Mouse (Mus musculus): Measurements from ENCODE around the gene Tmem205. TPM values are rescaled to one million over a fixed set of nuclear protein-coding genes. Genes with fewer than 3 reads are reported as not detected.

The Tmem205 gene
- polyA plus RNA-seq, 1 experiment from 2014 or later: 35.7 TPM

GRCm38 (mm10) chr9:21960558-21961208, 33.3 kb upstream of the Tmem205 start:
- no peaks in the 10 kb centered on the region for H3K36me3 ChIP-seq (ENCODE audit: control insufficient read depth, insufficient read depth, low read length)
- peaks cover 45% of the 10 kb centered on the region for H3K27me3 ChIP-seq (ENCODE audit: control insufficient read depth, insufficient read depth, low read length)
- no peak for DNase-seq (ENCODE audit: low spot score, missing footprints)
- WGBS: 11% methylated on average over 26 of the region's 26 CpGs
- peaks cover 31% of the 10 kb centered on the region for H3K4me1 ChIP-seq (ENCODE audit: control insufficient read depth, insufficient read depth, low read length)
- no peak overlapping the region for H3K27ac ChIP-seq (ENCODE audit: low read depth, low read length)
- no peak overlapping the region for H3K9ac ChIP-seq (ENCODE audit: low read length)
- no peak for ATAC-seq (ENCODE audit: low FRiP score)
- no peaks in the 10 kb centered on the region for H3K9me3 ChIP-seq (ENCODE audit: control insufficient read depth, low read length)
- peak overlapping the region; percentile 0; the same call in 1 of the 2 replicates for H3K4me2 ChIP-seq
- H3K4me3 ChIP-seq (ENCODE audit: low read depth, low read length): peak overlapping the region; percentile 10; the same call in 1 of the 2 replicates

GRCm38 (mm10) chr9:21960135-21960534, 32.8 kb upstream of the Tmem205 start:
- peaks cover 31% of the 10 kb centered on the region for H3K4me1 ChIP-seq (ENCODE audit: control insufficient read depth, insufficient read depth, low read length)
- peaks cover 45% of the 10 kb centered on the region for H3K27me3 ChIP-seq (ENCODE audit: control insufficient read depth, insufficient read depth, low read length)
- H3K9me3 ChIP-seq (ENCODE audit: control insufficient read depth, low read length): no peaks in the 10 kb centered on the region
- H3K4me2 ChIP-seq: no peak overlapping the region
- no peak overlapping the region for H3K27ac ChIP-seq (ENCODE audit: low read depth, low read length)
- no peak overlapping the region for H3K4me3 ChIP-seq (ENCODE audit: low read depth, low read length)
- no peaks in the 10 kb centered on the region for H3K36me3 ChIP-seq (ENCODE audit: control insufficient read depth, insufficient read depth, low read length)
- H3K9ac ChIP-seq (ENCODE audit: low read length): no peak overlapping the region
- WGBS: 57% methylated on average over 9 of the region's 9 CpGs
- no peak for DNase-seq (ENCODE audit: low spot score, missing footprints)
- no peak for ATAC-seq (ENCODE audit: low FRiP score)

GRCm38 (mm10) chr9:21959244-21959643, 31.9 kb upstream of the Tmem205 start:
- H3K36me3 ChIP-seq (ENCODE audit: control insufficient read depth, insufficient read depth, low read length): no peaks in the 10 kb centered on the region
- DNase-seq (ENCODE audit: low spot score, missing footprints) (no peak), ATAC-seq (ENCODE audit: low FRiP score) (no peak)
- no peak overlapping the region for H3K9ac ChIP-seq (ENCODE audit: low read length)
- H3K9me3 ChIP-seq (ENCODE audit: control insufficient read depth, low read length): no peaks in the 10 kb centered on the region
- H3K4me2 ChIP-seq: no peak overlapping the region
- no peak overlapping the region for H3K4me3 ChIP-seq (ENCODE audit: low read depth, low read length)
- 88% methylated on average over 7 of the region's 7 CpGs for whole genome bisulfite sequencing
- no peak overlapping the region for H3K27ac ChIP-seq (ENCODE audit: low read depth, low read length)
- H3K27me3 ChIP-seq (ENCODE audit: control insufficient read depth, insufficient read depth, low read length): peaks cover 45% of the 10 kb centered on the region
- peaks cover 33% of the 10 kb centered on the region for H3K4me1 ChIP-seq (ENCODE audit: control insufficient read depth, insufficient read depth, low read length)

GRCm38 (mm10) chr9:21958372-21958771, 31.0 kb upstream of the Tmem205 start:
- Histone ChIP-seq H3K4me1 (ENCODE audit: control insufficient read depth, insufficient read depth, low read length) (peaks cover 34% of the 10 kb centered on the region), H3K27me3 (ENCODE audit: control insufficient read depth, insufficient read depth, low read length) (peaks cover 37% of the 10 kb centered on the region), H3K27ac (ENCODE audit: low read depth, low read length) (no peak overlapping the region), H3K36me3 (ENCODE audit: control insufficient read depth, insufficient read depth, low read length) (no peaks in the 10 kb centered on the region), H3K4me2 (no peak overlapping the region), H3K9me3 (ENCODE audit: control insufficient read depth, low read length) (no peaks in the 10 kb centered on the region), H3K4me3 (ENCODE audit: low read depth, low read length) (no peak overlapping the region), H3K9ac (ENCODE audit: low read length) (no peak overlapping the region)
- ATAC-seq (ENCODE audit: low FRiP score) (no peak), DNase-seq (ENCODE audit: low spot score, missing footprints) (no peak)
- 87% methylated on average over 5 of the region's 5 CpGs for WGBS

- under 1% methylated on average over 53 of the region's 54 CpGs for WGBS
Measured at GRCm38 (mm10) chr9:21955570-21956281, 28.4 kb upstream of the Tmem205 start, which contains the start of gene Swsap1. Gene Swsap1, plus strand, starts transcription at chr9:21955755.

GRCm38 (mm10) chr9:21955225-21955569, 27.8 kb upstream of the Tmem205 start:
- peak overlapping the region; percentile 85 for H3K9ac ChIP-seq (ENCODE audit: low read length)
- H3K27ac ChIP-seq (ENCODE audit: low read depth, low read length): peak overlapping the region; percentile 77; the same call in 1 of the 2 replicates
- WGBS: 2% methylated on average over 18 of the region's 18 CpGs

More at GRCm38 (mm10) chr9:21955570-21956281, 28.4 kb upstream of the Tmem205 start, which contains the start of gene Swsap1:
- H3K4me3 ChIP-seq (ENCODE audit: low read depth, low read length): peak within 1 kb of the TSS; percentile 73
- H3K4me1 ChIP-seq (ENCODE audit: control insufficient read depth, insufficient read depth, low read length): peaks cover 14% of the 10 kb centered on the region
- ATAC-seq (ENCODE audit: low FRiP score) (peak; percentile 98), DNase-seq (ENCODE audit: low spot score, missing footprints) (peak; percentile 100)
- peak within 1 kb of the TSS; percentile 77 for H3K27ac ChIP-seq (ENCODE audit: low read depth, low read length)
- H3K9me3 ChIP-seq (ENCODE audit: control insufficient read depth, low read length): no peaks in the 10 kb centered on the region
- no peaks in the 10 kb centered on the region for H3K36me3 ChIP-seq (ENCODE audit: control insufficient read depth, insufficient read depth, low read length)
- peaks cover 12% of the 10 kb centered on the region for H3K27me3 ChIP-seq (ENCODE audit: control insufficient read depth, insufficient read depth, low read length)
- H3K4me2 ChIP-seq: peak within 1 kb of the TSS; percentile 65
- H3K9ac ChIP-seq (ENCODE audit: low read length): peak within 1 kb of the TSS; percentile 85

GRCm38 (mm10) chr9:21954635-21955034, 27.3 kb upstream of the Tmem205 start:
- no peaks in the 10 kb centered on the region for H3K9me3 ChIP-seq (ENCODE audit: control insufficient read depth, low read length)
- ATAC-seq (ENCODE audit: low FRiP score): no peak
- no peak overlapping the region for H3K9ac ChIP-seq (ENCODE audit: low read length)
- peaks cover 2% of the 10 kb centered on the region; the same call in 1 of the 2 replicates for H3K27me3 ChIP-seq (ENCODE audit: control insufficient read depth, insufficient read depth, low read length)
- no peak overlapping the region for H3K27ac ChIP-seq (ENCODE audit: low read depth, low read length)
- no peak overlapping the region for H3K4me2 ChIP-seq
- DNase-seq (ENCODE audit: low spot score, missing footprints): no peak
- peaks cover 10% of the 10 kb centered on the region for H3K4me1 ChIP-seq (ENCODE audit: control insufficient read depth, insufficient read depth, low read length)
- no peaks in the 10 kb centered on the region for H3K36me3 ChIP-seq (ENCODE audit: control insufficient read depth, insufficient read depth, low read length)
- 79% methylated on average over 3 of the region's 3 CpGs for WGBS
- H3K4me3 ChIP-seq (ENCODE audit: low read depth, low read length): no peak overlapping the region

More at GRCm38 (mm10) chr9:21955225-21955569, 27.8 kb upstream of the Tmem205 start:
- no peaks in the 10 kb centered on the region for H3K9me3 ChIP-seq (ENCODE audit: control insufficient read depth, low read length)
- H3K27me3 ChIP-seq (ENCODE audit: control insufficient read depth, insufficient read depth, low read length): peaks cover 7% of the 10 kb centered on the region
- H3K36me3 ChIP-seq (ENCODE audit: control insufficient read depth, insufficient read depth, low read length): no peaks in the 10 kb centered on the region
- DNase-seq (ENCODE audit: low spot score, missing footprints) (no peak), ATAC-seq (ENCODE audit: low FRiP score) (peak; percentile 60)
- H3K4me2 ChIP-seq: peak overlapping the region; percentile 65
- peaks cover 10% of the 10 kb centered on the region for H3K4me1 ChIP-seq (ENCODE audit: control insufficient read depth, insufficient read depth, low read length)
- peak overlapping the region; percentile 73 for H3K4me3 ChIP-seq (ENCODE audit: low read depth, low read length)

- Histone ChIP-seq H3K27me3 (ENCODE audit: control insufficient read depth, insufficient read depth, low read length) (no peaks in the 10 kb centered on the region), H3K36me3 (ENCODE audit: control insufficient read depth, insufficient read depth, low read length) (no peaks in the 10 kb centered on the region), H3K4me3 (ENCODE audit: low read depth, low read length) (no peak overlapping the region), H3K4me2 (no peak overlapping the region), H3K27ac (ENCODE audit: low read depth, low read length) (no peak overlapping the region), H3K9me3 (ENCODE audit: control insufficient read depth, low read length) (no peaks in the 10 kb centered on the region), H3K4me1 (ENCODE audit: control insufficient read depth, insufficient read depth, low read length) (peaks cover 10% of the 10 kb centered on the region), H3K9ac (ENCODE audit: low read length) (no peak overlapping the region)
- DNase-seq (ENCODE audit: low spot score, missing footprints) (peak; percentile 89), ATAC-seq (ENCODE audit: low FRiP score) (no peak)
- WGBS: 3% methylated on average over 3 of the region's 3 CpGs
Measured at GRCm38 (mm10) chr9:21953600-21953999, 26.2 kb upstream of the Tmem205 start.

GRCm38 (mm10) chr9:21951977-21952376, 24.6 kb upstream of the Tmem205 start:
- Histone ChIP-seq H3K9me3 (ENCODE audit: control insufficient read depth, low read length) (no peaks in the 10 kb centered on the region), H3K36me3 (ENCODE audit: control insufficient read depth, insufficient read depth, low read length) (no peaks in the 10 kb centered on the region), H3K4me2 (no peak overlapping the region), H3K27me3 (ENCODE audit: control insufficient read depth, insufficient read depth, low read length) (no peaks in the 10 kb centered on the region), H3K4me1 (ENCODE audit: control insufficient read depth, insufficient read depth, low read length) (peaks cover 15% of the 10 kb centered on the region), H3K27ac (ENCODE audit: low read depth, low read length) (no peak overlapping the region), H3K4me3 (ENCODE audit: low read depth, low read length) (no peak overlapping the region), H3K9ac (ENCODE audit: low read length) (no peak overlapping the region)
- ATAC-seq (ENCODE audit: low FRiP score): no peak
- DNase-seq (ENCODE audit: low spot score, missing footprints): peak; percentile 79
- 79% methylated on average over 3 of the region's 3 CpGs for WGBS
